Mouse (Mus musculus) T-helper 1 cell (primary cell): ENCODE data around the gene Ephb1.

Source experiments
- in situ Hi-C: fragments of 300-600 bp; cut with MboI, MseI; formaldehyde crosslinking; loops from one replicate; pipeline ENCODE4 v1.15.1; 2025; ENCODE audit warnings: high pct_unique_total_duplicates

Gene Ephb1

DNA sequence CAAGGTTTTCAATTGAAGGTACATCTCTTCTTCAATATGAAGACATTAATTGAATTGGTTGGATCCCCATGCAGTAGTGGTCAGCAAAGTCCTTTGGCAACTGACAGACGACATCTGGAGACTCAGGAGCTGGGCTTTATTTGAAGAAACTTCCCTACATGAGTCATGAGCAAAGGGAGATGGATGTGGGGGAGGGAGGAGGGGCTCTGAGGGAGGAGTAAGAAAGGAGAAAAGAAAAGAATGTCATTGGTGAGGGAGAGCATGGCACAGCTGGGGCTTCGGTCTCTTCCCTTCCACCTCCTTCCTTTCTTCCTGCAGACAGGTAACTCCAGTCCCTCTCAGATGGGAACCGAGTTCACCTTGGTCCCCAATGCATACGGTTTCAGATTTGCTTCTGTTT lies 431.6 kb downstream of the Ephb1 start:
- in situ Hi-C loops: no loop called here

DNA sequence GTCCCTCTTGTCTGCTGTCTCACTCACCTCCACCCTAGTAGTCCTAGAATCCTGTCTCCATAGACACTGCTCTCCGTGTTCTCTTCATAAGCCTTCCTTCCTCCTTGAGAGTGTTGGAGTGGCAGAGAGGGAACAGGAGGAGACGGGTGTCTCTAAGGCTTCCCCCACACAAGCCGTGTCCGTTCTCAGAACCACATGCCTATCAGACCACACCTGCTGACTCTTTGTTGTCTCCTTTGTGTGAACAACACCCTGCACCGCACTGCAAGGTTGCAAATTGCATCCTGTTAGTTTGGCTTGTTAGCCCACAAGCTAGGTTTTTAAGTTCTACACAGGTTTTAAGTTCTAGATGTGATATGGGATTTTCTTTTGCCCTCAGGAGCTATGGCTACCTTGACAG lies 435.2 kb downstream of the Ephb1 start:
- in situ Hi-C loops: no loop called here

DNA sequence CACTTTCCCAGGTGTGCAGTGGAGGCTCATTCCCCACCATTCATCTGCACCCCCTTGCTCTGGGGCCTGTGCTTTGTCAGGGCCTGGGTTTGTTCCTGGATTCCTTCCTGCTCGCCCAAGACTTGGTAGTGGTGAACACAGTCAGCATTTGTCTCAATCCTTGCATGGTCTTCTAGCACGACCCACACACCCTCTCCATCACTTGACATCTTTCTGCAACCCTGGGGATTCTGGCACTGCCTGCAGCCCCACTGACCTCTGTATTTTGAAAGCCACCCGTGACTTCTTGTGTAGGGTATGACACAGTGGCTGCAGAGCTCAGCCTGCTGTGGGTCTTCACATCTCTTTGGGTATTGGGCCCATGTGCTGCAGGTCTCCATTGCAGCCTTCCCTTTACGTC lies 435.7 kb downstream of the Ephb1 start:
- in situ Hi-C loops: no loop called here

DNA sequence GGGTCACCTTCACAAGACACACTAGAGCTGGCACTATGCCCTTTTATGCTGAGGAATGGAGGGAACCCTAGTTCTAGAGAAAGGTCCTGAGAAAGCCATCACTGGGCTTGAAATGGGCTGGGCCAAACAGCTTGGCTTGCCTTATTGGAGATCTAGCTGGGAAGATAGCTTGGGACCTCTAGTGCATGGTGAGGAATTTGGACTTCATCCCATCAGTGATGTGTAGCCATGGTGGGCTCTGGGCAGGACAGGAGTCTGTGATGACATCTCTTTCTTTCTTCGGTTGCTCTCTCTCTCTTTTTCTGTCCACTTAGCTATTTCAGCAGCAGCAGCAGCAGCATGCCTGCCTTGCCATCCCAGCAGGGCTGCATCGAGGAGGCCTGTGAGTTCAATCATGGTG lies 439.4 kb downstream of the Ephb1 start:
- in situ Hi-C loops: no loop called here

DNA sequence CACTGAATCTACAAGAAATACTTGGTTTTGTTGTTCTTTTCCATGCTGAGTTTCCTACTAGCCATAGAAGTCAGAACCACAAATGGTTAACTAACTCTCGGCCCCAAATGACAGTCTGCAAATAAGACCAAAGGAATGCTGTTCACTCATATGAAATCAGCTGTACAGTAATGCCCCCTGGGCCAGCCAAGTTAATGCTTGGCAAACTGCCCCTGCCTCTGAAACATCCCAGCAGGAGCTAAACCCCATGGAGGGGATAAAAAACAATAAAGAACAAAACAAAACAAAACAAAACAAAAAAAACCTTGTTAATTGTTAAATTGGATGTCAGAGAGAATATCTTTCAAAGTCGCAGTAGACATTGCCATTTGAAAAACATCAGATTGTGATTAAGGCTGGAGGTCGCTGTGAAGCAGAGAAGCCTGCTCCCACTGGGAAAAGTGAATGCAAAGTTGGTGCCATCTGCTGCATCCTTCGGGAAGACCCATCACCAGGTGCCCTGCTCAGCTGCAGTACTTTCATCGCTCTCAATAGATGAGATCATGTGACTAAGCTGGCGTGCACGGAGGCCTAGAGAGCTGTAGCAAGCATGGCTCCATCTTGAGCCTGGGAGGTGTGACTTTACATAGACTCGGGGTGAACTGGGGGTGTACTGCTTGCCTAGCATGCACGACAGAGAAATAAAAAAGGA lies 443.2 kb downstream of the Ephb1 start:
- in situ Hi-C loops: no loop called here

DNA sequence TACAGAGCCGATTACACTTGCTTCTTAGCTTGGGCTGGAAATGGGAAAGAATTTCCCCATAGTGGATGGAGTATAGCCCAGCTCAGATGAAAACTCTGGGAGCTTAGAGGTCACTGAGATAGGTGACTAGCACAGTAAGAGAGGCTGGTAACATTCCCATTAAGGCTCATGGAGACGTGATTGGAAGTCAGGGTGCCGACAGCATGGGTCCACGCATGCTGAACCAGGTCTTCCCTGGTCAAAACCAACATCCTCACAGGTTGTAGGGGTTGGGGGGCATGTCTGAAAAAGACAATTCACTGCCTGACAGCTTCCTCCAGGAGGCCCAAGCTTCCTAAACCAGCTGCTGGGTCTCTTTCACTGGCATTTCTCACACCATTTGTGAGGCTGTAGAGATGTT lies 445.0 kb downstream of the Ephb1 start:
- in situ Hi-C loops: no loop called here

DNA sequence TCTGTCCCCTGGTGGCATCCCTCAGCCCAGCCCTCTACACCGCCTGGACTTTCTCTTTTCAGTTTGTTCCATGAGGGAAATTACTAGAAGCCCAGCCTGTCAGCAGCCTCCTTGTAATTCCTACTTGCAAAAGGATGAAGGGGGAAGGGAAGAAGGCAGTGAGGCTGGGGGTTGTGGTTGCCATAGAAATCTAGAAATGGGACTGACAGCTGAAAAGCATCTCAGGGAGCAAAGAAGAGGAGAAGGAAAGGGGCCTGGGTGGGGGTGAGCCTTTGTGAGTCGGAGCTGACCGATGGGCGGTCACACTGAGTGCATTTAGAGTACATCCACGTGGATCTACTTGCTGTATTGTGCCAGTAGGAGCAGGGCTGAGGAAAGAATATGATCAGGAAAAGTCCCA lies 445.6 kb downstream of the Ephb1 start:
- in situ Hi-C loops: no loop called here

DNA sequence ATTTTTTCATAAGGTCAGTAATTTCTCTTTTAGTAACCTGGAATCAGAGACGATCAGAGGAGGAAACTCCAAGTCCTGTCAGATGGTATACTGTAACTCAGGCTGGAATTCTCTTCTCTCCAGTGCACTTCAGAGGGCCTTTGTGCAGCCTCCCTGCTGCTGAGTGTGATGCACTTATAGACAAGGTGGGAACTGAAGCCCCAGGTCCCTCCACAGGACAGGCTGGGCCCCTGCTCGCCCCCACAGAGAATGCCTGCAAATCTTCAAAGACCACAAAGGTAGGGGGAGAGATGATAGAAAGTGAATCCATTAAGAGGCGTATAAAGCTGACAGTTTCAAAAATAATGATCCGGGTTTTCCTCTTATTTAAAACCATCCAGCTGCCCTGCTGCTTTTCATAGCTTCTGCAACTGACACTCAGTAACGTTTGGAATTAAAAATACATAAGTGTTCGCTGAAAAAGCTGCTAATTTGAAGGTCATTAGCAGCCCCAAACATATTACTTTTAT lies 446.7 kb downstream of the Ephb1 start:
- in situ Hi-C loops: no loop called here

DNA sequence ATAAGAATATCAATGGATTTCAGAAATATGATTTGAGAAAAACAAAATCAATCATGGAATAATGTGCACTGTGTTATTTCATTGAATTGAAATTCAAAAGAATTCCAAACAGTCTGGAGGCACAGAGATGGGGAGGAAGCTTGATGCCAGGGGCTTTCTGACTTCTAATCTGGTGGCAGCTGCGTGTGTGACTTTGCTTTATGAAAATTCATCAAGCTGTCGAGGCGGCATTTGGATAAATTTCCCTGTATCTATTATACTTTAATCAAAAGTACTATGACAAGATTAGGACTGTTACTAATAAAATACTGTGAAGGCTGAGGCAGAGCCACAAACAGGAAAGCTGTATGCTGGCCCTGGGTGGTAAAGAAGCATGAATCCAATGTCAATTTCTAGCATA lies 451.1 kb downstream of the Ephb1 start:
- in situ Hi-C loops: no loop called here

DNA sequence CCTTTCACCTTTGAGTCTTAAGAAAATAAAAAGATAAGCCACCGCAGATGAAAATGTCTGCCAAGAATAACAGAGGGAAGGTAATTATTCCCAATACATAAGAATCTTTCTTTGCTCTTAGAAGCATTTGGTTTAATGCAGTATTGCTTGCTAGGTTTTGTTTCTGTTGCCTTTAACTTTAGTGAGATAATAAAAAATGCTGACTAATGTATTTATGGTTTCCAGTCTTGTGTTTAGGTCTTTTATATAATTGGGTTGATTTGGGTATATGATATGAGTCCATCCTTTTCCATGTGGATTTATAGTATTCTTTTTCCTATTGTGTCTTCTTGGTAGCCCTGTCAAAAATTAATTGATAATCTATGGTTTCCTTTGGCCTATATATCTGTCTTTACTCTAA lies 456.6 kb downstream of the Ephb1 start:
- in situ Hi-C loops: no loop called here

DNA sequence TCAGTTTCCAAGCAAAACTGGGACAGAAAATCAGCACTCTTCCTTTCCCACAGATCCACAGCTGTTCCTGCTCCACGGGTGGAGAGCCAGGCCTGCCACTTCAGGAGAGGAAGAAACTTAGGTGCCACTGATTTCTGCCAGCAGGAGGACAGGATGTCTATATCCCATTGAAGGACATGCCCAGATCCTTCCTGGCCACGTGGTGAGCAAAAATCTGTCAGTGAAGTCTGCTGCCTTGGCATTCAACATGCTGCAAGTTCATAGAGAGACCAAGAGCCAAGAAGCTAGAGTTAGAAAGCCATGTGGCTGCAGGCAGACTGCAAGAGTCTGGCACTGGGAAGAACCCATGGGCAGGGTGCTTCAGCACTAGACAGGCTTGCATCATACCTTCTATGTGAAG lies 471.2 kb downstream of the Ephb1 start:
- in situ Hi-C loops: no loop called here

DNA sequence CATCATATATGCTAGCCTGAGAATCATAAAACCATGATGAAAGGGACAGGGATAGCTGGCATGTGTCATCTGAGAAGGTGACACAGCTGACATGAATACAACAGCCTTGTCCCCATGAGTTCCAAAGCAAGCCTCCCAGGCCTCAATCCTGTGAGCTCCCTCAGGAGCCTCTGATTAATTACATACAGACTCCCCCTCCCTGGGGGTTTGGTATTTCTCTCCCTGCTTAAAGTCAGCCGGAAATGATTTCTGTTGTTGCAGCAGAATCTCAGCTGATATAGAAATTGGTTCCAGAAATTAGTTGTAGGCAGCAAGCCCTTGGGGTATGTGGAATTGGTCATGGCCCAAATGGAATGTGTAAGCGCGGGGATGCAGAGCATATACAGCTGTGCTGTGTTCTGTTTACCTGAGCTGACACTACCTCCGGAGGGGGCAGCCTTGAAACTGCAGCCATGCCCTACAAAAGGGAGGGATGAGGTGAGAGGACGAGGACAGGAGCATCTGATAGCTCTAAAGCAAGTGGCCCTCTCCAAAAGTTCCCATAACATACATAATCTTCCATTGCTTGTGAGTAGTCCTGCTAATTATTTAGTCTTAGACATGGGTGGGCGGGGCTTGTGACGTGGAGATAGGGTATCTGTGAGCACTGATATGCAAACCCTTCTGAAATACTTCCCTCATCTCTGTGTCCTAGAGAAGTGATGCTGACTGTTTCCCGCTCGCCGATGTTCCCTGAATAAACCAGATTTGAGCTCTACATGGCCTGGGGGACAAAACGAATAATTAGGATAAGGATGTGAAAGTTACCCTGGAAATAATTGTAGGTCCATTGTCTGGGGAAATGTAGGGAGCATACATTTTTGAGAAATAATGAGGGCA lies 477.1 kb downstream of the Ephb1 start:
- in situ Hi-C loops: no loop called here

DNA sequence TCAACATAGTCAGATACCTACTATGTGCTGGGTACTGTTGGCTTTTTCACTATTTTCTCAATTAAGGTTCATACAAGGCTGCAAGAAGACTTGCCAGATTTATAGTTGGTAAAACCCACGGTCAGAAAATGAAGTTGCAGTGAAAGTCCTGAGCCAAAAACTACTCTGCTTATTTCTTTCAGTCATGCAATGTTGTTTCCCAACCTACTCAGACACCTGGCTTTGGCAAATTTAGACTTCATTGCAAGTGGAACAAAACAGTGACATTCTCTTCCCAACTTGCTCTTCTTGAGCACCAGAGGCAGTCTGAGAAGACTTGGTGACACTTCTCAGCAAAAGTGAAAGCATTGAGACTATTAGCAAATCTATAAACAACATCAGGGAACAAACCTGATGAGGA lies 479.2 kb downstream of the Ephb1 start:
- in situ Hi-C loops: no loop called here
